Mouse (Mus musculus) E14TG2a.4 (cell line): ENCODE results near the gene Ltbp2.

Experiments
- CTCF ChIP-seq: conservative IDR thresholded peaks from 2 replicates; pipeline ENCODE4 v1.5.1; 2014; ENCODE audit warnings: low read length
- NANOG ChIP-seq: IDR thresholded peaks from 2 replicates; pipeline ENCODE4 v1.6.1; 2014; ENCODE audit warnings: borderline replicate concordance, low read length, mixed read lengths
- POU5F1 ChIP-seq: IDR thresholded peaks from 2 replicates; pipeline ENCODE4 v1.6.1; 2014; ENCODE audit warnings: low read length, borderline replicate concordance

GRCm38 (mm10) chr12:84900317-84900716, 24.0 kb upstream of the Ltbp2 start:
- TF ChIP-seq CTCF (no peak), NANOG (no peak), POU5F1 (no peak)
